Mouse (Mus musculus) liver, adult 2 months (tissue): Measurements from ENCODE around the gene Fsip1.

ENCODE experiments used
- CTCF ChIP-seq: fragments of 200-500 bp; IDR thresholded peaks from 2 replicates; pipeline ENCODE4 v1.5.1; 2011; ENCODE audit warnings: low read depth, low read length, control low read depth
- POLR2A ChIP-seq: fragments of 200-500 bp; IDR thresholded peaks from 2 replicates; pipeline ENCODE4 v1.6.1; 2011; ENCODE audit warnings: low read length, control low read depth; ENCODE audit not compliant: insufficient read depth; ENCODE audit errors: extremely low read depth

DNA sequence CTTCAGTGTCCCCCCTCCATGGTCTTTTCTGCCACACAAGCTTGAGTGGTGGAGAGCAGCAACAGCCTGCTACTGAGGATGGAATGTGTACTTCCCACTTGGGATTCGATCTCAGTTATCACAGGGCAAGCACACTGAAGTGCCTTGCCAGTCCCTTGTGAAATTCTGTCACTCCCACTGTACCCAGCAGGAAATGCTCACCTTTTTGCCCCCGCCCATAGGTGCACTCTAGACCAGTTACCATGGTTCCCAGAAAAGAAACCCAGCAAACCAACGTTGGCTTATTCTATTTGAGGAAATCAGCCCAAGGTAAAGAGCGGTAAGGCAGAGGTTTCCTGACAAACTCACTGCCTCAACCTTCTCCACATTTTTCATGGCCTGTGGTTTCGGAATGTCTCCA is 47.1 kb downstream of the Fsip1 start:
- TF ChIP-seq POLR2A (no peak), CTCF (no peak)
